Comparison of ENCODE assay signal across 8 mouse cellular contexts in the genomic region with DNA sequence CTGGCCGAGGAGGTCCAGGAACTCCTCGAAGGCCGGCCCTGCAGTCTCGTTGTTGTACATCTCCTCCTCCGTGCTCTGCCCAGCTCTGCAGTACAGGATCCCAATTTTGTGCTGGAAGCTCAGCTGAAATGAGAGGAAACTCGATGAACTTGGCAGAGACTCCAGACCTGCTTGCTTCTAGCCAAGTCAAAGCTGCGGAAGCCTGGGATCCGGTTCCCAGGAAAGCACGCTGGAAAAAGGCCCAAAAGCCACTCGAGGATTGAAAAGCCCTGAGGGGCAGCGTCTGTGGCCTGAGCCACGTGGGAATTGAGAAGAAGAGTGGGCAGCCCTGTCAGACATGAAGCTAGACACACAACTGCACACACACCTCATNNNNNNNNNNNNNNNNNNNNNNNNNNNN.
DNase-seq lines count a peak whose midpoint lies in the region; ATAC-seq and TF ChIP-seq lines count a peak whose summit lies in the region.

No protein-coding gene starts in this region.

- H3K4me1 ChIP-seq in forebrain, embryonic 13.5 days = peaks cover 25% of the 10 kb centered on the region
- peaks cover 15% of the 10 kb centered on the region for H3K4me1 ChIP-seq in forebrain, embryonic 12.5 days
- no peaks in the 10 kb centered on the region for H3K4me1 ChIP-seq in stomach, embryonic 14.5 days (ENCODE audit: control insufficient read depth, insufficient read depth, low read length)
- H3K4me1 ChIP-seq in stomach, postnatal 0 days (replicated peaks; ENCODE audit: control insufficient read depth, insufficient read depth) = no peaks in the 10 kb centered on the region

- no peaks in the 10 kb centered on the region for H3K9me3 ChIP-seq in forebrain, embryonic 13.5 days (replicated peaks)
- H3K9me3 ChIP-seq in forebrain, embryonic 12.5 days = no peaks in the 10 kb centered on the region
- no peaks in the 10 kb centered on the region for H3K9me3 ChIP-seq in stomach, embryonic 14.5 days (ENCODE audit: control insufficient read depth, low read depth, low read length)
- no peaks in the 10 kb centered on the region for H3K9me3 ChIP-seq in stomach, postnatal 0 days (ENCODE audit: control insufficient read depth, low read length)

- peaks cover 56% of the 10 kb centered on the region for H3K36me3 ChIP-seq in forebrain, embryonic 13.5 days (ENCODE audit: poor library complexity, severe bottlenecking)
- H3K36me3 ChIP-seq in forebrain, embryonic 12.5 days (replicated peaks) = peaks cover 53% of the 10 kb centered on the region
- peaks cover 7% of the 10 kb centered on the region; the same call in 1 of the 2 replicates for H3K36me3 ChIP-seq in stomach, embryonic 14.5 days (ENCODE audit: control insufficient read depth, insufficient read depth, low read length)
- H3K36me3 ChIP-seq in stomach, postnatal 0 days (ENCODE audit: control insufficient read depth, insufficient read depth, low read length) = no peaks in the 10 kb centered on the region

- intact Hi-C loops in heart, postnatal 10 days (cut with DNase I) = loop anchor here (5.0 kb wide), 1 partner anchor 92 kb away; a partner anchor contains a TSS
- intact Hi-C loops in left cerebral cortex, postnatal 4 days (cut with DNase I) = loop anchor here (10.0 kb wide), 1 partner anchor 90 kb away; a partner anchor contains a TSS

- DNase-seq in stomach, postnatal 0 days (ENCODE audit: low spot score) = no peak
- peak; percentile 78 for DNase-seq in heart, postnatal 10 days
- peak; percentile 69 for DNase-seq in left cerebral cortex, postnatal 4 days
- DNase-seq in spleen, adult 12 weeks (ENCODE audit: low spot score) = no peak
- DNase-seq in urinary bladder, postnatal 10 days (ENCODE audit: low spot score) = no peak

- no peaks in the 10 kb centered on the region for H3K27me3 ChIP-seq in forebrain, embryonic 13.5 days
- no peaks in the 10 kb centered on the region for H3K27me3 ChIP-seq in forebrain, embryonic 12.5 days
- no peaks in the 10 kb centered on the region for H3K27me3 ChIP-seq in stomach, embryonic 14.5 days (ENCODE audit: control insufficient read depth, insufficient read depth, low read length)
- no peaks in the 10 kb centered on the region for H3K27me3 ChIP-seq in stomach, postnatal 0 days (ENCODE audit: control insufficient read depth, insufficient read depth, low read length)

- no peak overlapping the region for H3K4me2 ChIP-seq in forebrain, embryonic 13.5 days
- H3K4me2 ChIP-seq in forebrain, embryonic 12.5 days = no peak overlapping the region
- H3K4me2 ChIP-seq in stomach, embryonic 14.5 days (replicated peaks; ENCODE audit: low read depth, low read length) = no peak overlapping the region
- no peak overlapping the region for H3K4me2 ChIP-seq in stomach, postnatal 0 days (replicated peaks; ENCODE audit: low read depth)

- peak; percentile 36; the same call in 1 of the 2 replicates for ATAC-seq in forebrain, embryonic 13.5 days
- ATAC-seq in forebrain, embryonic 12.5 days (ENCODE audit: low FRiP score) = no peak
- no peak for ATAC-seq in stomach, embryonic 14.5 days (ENCODE audit: insufficient number of reproducible peaks, insufficient read depth, low FRiP score, low read depth)
- ATAC-seq in stomach, postnatal 0 days (ENCODE audit: low FRiP score, low TSS enrichment) = no peak

- no peak overlapping the region; the same call in 1 of the 2 replicates for H3K27ac ChIP-seq in forebrain, embryonic 13.5 days
- no peak overlapping the region; the same call in 1 of the 2 replicates for H3K27ac ChIP-seq in forebrain, embryonic 12.5 days
- H3K27ac ChIP-seq in stomach, embryonic 14.5 days (ENCODE audit: low read length) = peak overlapping the region; percentile 27; the same call in 1 of the 2 replicates
- H3K27ac ChIP-seq in stomach, postnatal 0 days (replicated peaks) = no peak overlapping the region

- H3K9ac ChIP-seq in forebrain, embryonic 13.5 days = no peak overlapping the region
- H3K9ac ChIP-seq in forebrain, embryonic 12.5 days = no peak overlapping the region
- no peak overlapping the region for H3K9ac ChIP-seq in stomach, embryonic 14.5 days (replicated peaks; ENCODE audit: low read depth, low read length)
- H3K9ac ChIP-seq in stomach, postnatal 0 days (ENCODE audit: low read length) = no peak overlapping the region

- no peak overlapping the region for H3K4me3 ChIP-seq in forebrain, embryonic 13.5 days
- no peak overlapping the region for H3K4me3 ChIP-seq in forebrain, embryonic 12.5 days (replicated peaks)
- no peak overlapping the region for H3K4me3 ChIP-seq in stomach, embryonic 14.5 days (ENCODE audit: low read depth, low read length)
- no peak overlapping the region for H3K4me3 ChIP-seq in stomach, postnatal 0 days (ENCODE audit: low read depth, low read length)

- TF ChIP-seq EP300 in stomach, postnatal 0 days (optimal IDR thresholded peaks at IDR 0.05) = no peak

- WGBS in forebrain, embryonic 13.5 days = 65% methylated on average over 12 of the region's 12 CpGs
- WGBS in forebrain, embryonic 12.5 days = 75% methylated on average over 12 of the region's 12 CpGs
- 68% methylated on average over 12 of the region's 12 CpGs for WGBS in stomach, embryonic 14.5 days
- WGBS in stomach, postnatal 0 days = 46% methylated on average over 12 of the region's 12 CpGs

- no peak for TF ChIP-seq CTCF in stomach, postnatal 0 days (IDR thresholded peaks at IDR 0.05; ENCODE audit: low read depth)

Comparison
In these comparisons a context has a peak if more than half of its experiments do, and no peak if none do; other contexts are left out.
1. DNase-seq: peak in heart, postnatal 10 days (2 of 2) and left cerebral cortex, postnatal 4 days (single experiment); none in stomach, postnatal 0 days (single experiment), spleen, adult 12 weeks (single experiment) and urinary bladder, postnatal 10 days (single experiment).